Mouse (Mus musculus) spleen, adult 2 months (tissue): ENCODE results near the gene Ppp1r14b. TPM values are rescaled to one million over a fixed set of nuclear protein-coding genes. Genes with fewer than 3 reads are reported as not detected.
A peak's percentile ranks its signal among the peaks of the same experiment; 100 is the strongest.

Experiments used
- DNase-seq, 2 experiments: peaks; one replicate each; pipeline versions ENCODE4 v3.0.0 to v3.0.0-alpha.2; 2012 to 2021; ENCODE audit warnings: low spot score in 2 of 2, low read depth in 1 of 2
- H3K27ac ChIP-seq: fragments of 200-500 bp; 2 replicates; pipeline ENCODE4 v1.5.1; 2012; ENCODE audit warnings: low read length, inconsistent platforms; ENCODE audit not compliant: insufficient read depth
- H3K27me3 ChIP-seq: fragments of 200-500 bp; 2 replicates; pipeline ENCODE4 v1.6.1; 2012; ENCODE audit warnings: mild to moderate bottlenecking, moderate library complexity, low read length, inconsistent platforms; ENCODE audit not compliant: control insufficient read depth, insufficient read depth
- H3K36me3 ChIP-seq: fragments of 200-500 bp; 2 replicates; pipeline ENCODE4 v1.6.1; 2012; ENCODE audit warnings: mild to moderate bottlenecking, low read length, inconsistent platforms; ENCODE audit not compliant: control insufficient read depth, insufficient read depth
- H3K4me1 ChIP-seq: fragments of 200-500 bp; 2 replicates; pipeline ENCODE4 v1.6.1; 2011; ENCODE audit warnings: inconsistent platforms; ENCODE audit not compliant: control insufficient read depth, insufficient read depth, insufficient read length
- H3K4me3 ChIP-seq: fragments of 200-500 bp; 2 replicates; pipeline ENCODE4 v1.5.1; 2011; ENCODE audit warnings: mild to moderate bottlenecking, inconsistent platforms; ENCODE audit not compliant: insufficient read depth, insufficient read length; ENCODE audit errors: extremely low read depth
- CTCF ChIP-seq: fragments of 200-500 bp; IDR thresholded peaks from 2 replicates; pipeline ENCODE4 v1.5.1; 2011; ENCODE audit warnings: mild to moderate bottlenecking, inconsistent platforms; ENCODE audit not compliant: insufficient read depth, insufficient read length, insufficient replicate concordance; ENCODE audit errors: extremely low read depth
- POLR2A ChIP-seq: fragments of 200-500 bp; IDR thresholded peaks from 2 replicates; pipeline ENCODE4 v1.6.1; 2011; ENCODE audit warnings: low read depth, low read length, inconsistent platforms
- WGBS: fragments of 180-500 bp; shearing (Covaris S2); methylation state at CpG from one replicate; pipeline ENCODE4 v1.1.7; 2018; 5-methylcytosine and 5-hydroxymethylcytosine counted together
- polyA plus RNA-seq: library from polyadenylated mRNA; depleted of rRNA; stranded (reverse); fragments of >200 nt; gene quantifications from 2 replicates; pipeline ENCODE4 v1.2.3, GENCODE M21; 2012

The Ppp1r14b gene
- polyA plus RNA-seq, 1 experiment, result 69.0 TPM

GRCm38 (mm10) chr19:6992011-6992858, 17.5 kb downstream of the Ppp1r14b start, which contains the start of gene Dnajc4:
TSS of gene Dnajc4 (minus strand) at chr19:6992572.
- peak within 1 kb of the TSS; percentile 73 for H3K4me3 ChIP-seq
- 0 out of 2 replicates have a peak, but pooled peaks have one; percentile 7 for TF ChIP-seq CTCF
- TF ChIP-seq POLR2A, result peak; percentile 19
- DNase-seq, result peak; percentile 95 to 97
- no peaks in the 10 kb centered on the region for H3K27me3 ChIP-seq
- peak within 1 kb of the TSS; percentile 26; the same call in 1 of the 2 replicates for H3K27ac ChIP-seq
- peaks cover 20% of the 10 kb centered on the region for H3K4me1 ChIP-seq
- WGBS, result under 1% methylated on average over 37 of the region's 37 CpGs
- H3K36me3 ChIP-seq, result no peaks in the 10 kb centered on the region

GRCm38 (mm10) chr19:6993011-6993770, 18.4 kb downstream of the Ppp1r14b start:
- H3K27me3 ChIP-seq, result no peaks in the 10 kb centered on the region
- peaks cover 20% of the 10 kb centered on the region for H3K4me1 ChIP-seq
- peak overlapping the region; percentile 26; the same call in 1 of the 2 replicates for H3K27ac ChIP-seq
- TF ChIP-seq POLR2A (no peak), CTCF (no peak)
- peak overlapping the region; percentile 44 for H3K4me3 ChIP-seq
- WGBS, result 74% methylated on average over 14 of the region's 14 CpGs
- DNase-seq, result no peak
- peaks cover 1% of the 10 kb centered on the region; the same call in 1 of the 2 replicates for H3K36me3 ChIP-seq

GRCm38 (mm10) chr19:6994002-6994401, 19.2 kb downstream of the Ppp1r14b start:
- H3K4me3 ChIP-seq, result no peak overlapping the region
- peaks cover 5% of the 10 kb centered on the region for H3K36me3 ChIP-seq
- no peaks in the 10 kb centered on the region for H3K27me3 ChIP-seq
- no peak overlapping the region for H3K27ac ChIP-seq
- WGBS, result 90% methylated on average over 8 of the region's 8 CpGs
- no peak for DNase-seq
- peaks cover 20% of the 10 kb centered on the region for H3K4me1 ChIP-seq
- TF ChIP-seq CTCF, result no peak
- no peak for TF ChIP-seq POLR2A

- Histone ChIP-seq H3K27me3 (no peaks in the 10 kb centered on the region), H3K4me3 (no peak overlapping the region), H3K36me3 (peaks cover 10% of the 10 kb centered on the region), H3K4me1 (peaks cover 20% of the 10 kb centered on the region), H3K27ac (no peak overlapping the region)
- 92% methylated on average over 8 of the region's 8 CpGs for WGBS
- DNase-seq, result no peak
- TF ChIP-seq POLR2A (no peak), CTCF (no peak)
These were observed 19.7 kb downstream of the Ppp1r14b start for GRCm38 (mm10) chr19:6994489-6994888.

GRCm38 (mm10) chr19:6995255-6995991, 20.7 kb downstream of the Ppp1r14b start:
- H3K27ac ChIP-seq, result no peak overlapping the region; the same call in 1 of the 2 replicates
- no peak for TF ChIP-seq POLR2A
- TF ChIP-seq CTCF, result no peak
- H3K36me3 ChIP-seq, result peaks cover 18% of the 10 kb centered on the region
- peaks cover 20% of the 10 kb centered on the region for H3K4me1 ChIP-seq
- H3K4me3 ChIP-seq, result peak overlapping the region; percentile 62
- WGBS, result 55% methylated on average over 20 of the region's 21 CpGs
- no peak for DNase-seq
- H3K27me3 ChIP-seq, result no peaks in the 10 kb centered on the region

GRCm38 (mm10) chr19:6996006-6996405, 21.2 kb downstream of the Ppp1r14b start, which contains the start of the genes Nudt22 and Trpt1:
TSS of gene Nudt22 (minus strand) at chr19:6996117.
TSS of gene Trpt1 (plus strand) at chr19:6996131.
- DNase-seq, result peak in 1 of 2 experiments; percentile 57
- TF ChIP-seq CTCF (no peak), POLR2A (no peak)
- Histone ChIP-seq H3K27ac (peak within 1 kb of the TSS; percentile 39), H3K27me3 (no peaks in the 10 kb centered on the region), H3K36me3 (peaks cover 20% of the 10 kb centered on the region), H3K4me1 (peaks cover 20% of the 10 kb centered on the region), H3K4me3 (peak within 1 kb of the TSS; percentile 62)
- 2% methylated on average over 24 of the region's 24 CpGs for WGBS
